Mouse (Mus musculus): ENCODE results near the gene Magea5.
A peak's percentile ranks its signal among the peaks of the same experiment; 100 is the strongest.
"Not testable (repeated sequence)": the region's sequence is repeated elsewhere in the genome, so short reads cannot be mapped to it uniquely, and the experiment has no call there.

Magea5 gene

DNA sequence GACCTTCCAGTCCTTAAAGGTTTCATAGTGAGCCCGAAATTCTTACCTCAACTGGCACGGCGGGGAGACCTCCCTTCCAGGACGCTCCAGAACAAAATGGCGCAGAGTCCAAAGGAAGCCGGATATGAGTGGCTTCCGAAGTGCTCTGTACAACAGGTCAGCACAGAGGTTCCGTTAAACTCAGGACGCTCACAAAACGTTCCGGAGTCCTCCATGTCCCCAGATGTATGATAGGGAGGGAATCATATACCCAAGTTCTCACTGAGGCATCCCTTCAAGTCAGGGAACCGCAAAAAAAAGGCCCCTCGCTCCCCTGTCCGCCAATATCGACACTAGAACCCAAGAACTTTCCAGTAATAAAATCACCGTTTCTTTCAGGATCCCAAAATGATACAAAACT, at the start of gene Magea5:
Gene Magea5 (minus strand): TSS at position 101 of the 400 bp plus-strand sequence.
- DNase-seq: not testable (repeated sequence)

DNA sequence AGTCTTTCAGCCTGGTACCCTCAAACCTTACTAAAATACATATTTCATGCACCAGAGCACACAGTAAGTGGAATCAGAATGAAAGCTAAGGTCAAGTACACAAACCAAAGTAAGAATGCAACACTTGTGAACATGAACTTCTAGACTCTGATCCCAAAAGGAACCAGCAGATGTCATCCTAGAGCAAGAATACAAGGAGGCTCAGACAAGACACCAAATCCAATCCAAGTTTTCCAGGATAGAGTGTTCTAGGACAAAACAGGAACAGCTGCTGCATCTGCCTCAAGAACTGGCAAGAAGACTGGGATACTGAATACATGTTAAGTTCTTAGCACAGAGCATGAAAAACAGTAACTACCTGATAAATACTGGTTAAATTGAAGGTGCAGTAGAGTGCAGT, 35.1 kb upstream of the Magea5 start:
- peak; percentile 54 for DNase-seq

DNA sequence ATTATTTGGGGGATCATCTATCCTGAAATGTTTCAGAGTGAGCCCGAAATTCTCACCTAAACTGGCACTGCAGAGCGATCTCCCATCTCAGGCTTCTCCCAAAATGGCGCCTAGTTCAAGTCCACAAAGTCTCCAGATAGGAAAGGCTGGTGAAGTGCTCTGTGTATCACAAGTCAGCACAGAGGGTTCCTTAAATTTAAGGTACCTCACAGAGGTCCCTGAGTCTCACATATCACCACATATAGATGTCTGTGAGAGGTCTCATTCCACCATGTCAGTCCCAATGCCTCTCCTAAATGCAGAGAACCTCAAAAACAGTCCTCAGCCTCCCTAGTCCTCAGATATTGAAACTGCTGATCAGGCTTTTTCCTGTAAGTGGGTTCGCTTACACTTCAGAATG, 30.6 kb upstream of the Magea5 start, which contains the start of gene Magea2:
Gene Magea2 (minus strand): TSS at position 101 of the 400 bp plus-strand sequence.
- DNase-seq: not testable (repeated sequence)

DNA sequence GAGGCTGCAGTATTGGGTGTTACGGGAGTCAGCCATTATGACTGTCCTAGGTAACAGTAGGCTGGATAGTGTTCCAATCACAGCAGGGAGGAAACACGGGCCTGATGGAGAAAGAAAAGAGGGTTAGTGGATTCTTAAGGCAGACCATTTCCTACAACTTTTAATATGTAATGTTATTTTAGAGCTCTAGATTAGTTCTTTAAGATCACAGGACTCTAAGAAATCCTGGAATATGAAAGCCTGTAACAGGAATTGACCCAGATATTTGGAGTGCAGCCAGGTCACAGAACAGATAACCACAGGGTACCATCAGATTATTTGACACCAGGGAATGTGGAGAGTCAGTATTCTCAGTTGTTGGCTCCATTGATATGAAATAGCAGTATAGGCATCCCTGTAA, 26.7 kb upstream of the Magea5 start, which contains the start of gene Magea1:
Gene Magea1 (minus strand): TSS at position 101 of the 400 bp plus-strand sequence.
- not testable (repeated sequence) for DNase-seq
